Mouse (Mus musculus): ENCODE measurements at regions not wholly inside any gene's neighbourhood (a gene's known extent, or its start where the extent isn't known, plus 50 kb on each side); places are given as distances from the start of the nearest gene placed in this dataset.

DNA sequence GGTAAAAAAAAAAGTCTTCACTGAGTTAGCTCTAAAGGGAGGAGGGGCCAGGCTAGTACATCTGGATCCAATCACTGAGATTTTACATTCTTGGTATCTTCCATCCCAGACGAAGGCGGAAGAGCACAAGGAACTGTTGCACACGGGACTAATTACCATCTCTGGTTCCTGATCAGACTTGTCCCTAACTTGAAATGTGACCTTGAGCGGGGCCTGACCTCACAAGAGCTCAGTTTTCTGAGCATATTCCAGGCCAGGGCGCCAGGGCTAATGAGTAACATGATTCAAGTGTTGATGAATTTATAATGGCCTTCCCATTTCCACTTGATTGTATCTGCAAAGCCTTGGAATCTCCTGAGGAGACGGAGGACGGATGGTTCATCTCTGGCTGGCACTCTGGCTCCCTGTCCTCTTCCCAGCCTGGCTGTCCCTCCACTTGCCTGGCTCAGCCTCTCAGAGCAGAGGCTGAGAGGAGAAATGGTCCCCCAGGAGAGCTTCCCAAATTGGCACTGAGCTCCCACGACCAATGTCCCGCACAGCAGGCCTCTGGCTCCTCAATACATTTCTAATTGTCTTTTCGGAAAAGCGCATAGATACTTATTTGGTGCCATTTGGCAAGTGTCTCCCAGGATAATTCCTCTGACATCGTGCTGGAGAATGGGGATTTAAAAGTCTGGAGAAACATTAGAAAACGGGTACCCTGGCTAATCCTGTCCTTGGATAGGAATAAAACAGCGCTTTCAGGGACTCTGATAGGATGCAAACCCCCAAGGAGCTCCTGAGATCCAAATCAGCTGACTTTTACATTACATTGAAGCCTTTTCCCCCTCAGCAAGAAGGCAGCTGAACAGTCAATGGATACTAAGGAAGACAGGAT lies 58.1 kb upstream of the Tln2 start:
- no peak overlapping the region for H3K4me3 ChIP-seq
- TF ChIP-seq CEBPB (IDR thresholded peaks at IDR 0.05; ENCODE audit: insufficient read depth, poor library complexity, severe bottlenecking) (no peak), REST (IDR thresholded peaks at IDR 0.05; ENCODE audit: insufficient read depth, insufficient read length) (no peak), TCF12 (IDR thresholded peaks at IDR 0.05; ENCODE audit: insufficient read depth, poor library complexity, severe bottlenecking) (no peak), TCF3 (IDR thresholded peaks at IDR 0.05; ENCODE audit: insufficient read length, low read depth) (no peak)
- peaks cover 76% of the 10 kb centered on the region for H3K79me2 ChIP-seq (ENCODE audit: control insufficient read depth, insufficient read depth)
- no peak overlapping the region for H3K4me2 ChIP-seq (ENCODE audit: low read depth)
- H3K27me3 ChIP-seq (ENCODE audit: control insufficient read depth, insufficient read depth, insufficient read length) = no peaks in the 10 kb centered on the region
- H3ac ChIP-seq (ENCODE audit: control insufficient read depth, insufficient read length) = no peak overlapping the region
- H3K36me3 ChIP-seq (ENCODE audit: control insufficient read depth, insufficient read depth) = no peaks in the 10 kb centered on the region

GRCm38 (mm10) chr9:67620945-67621344 lies 61.4 kb upstream of the Tln2 start:
- H3K4me3 ChIP-seq = no peak overlapping the region
- H3K36me3 ChIP-seq (ENCODE audit: control insufficient read depth, insufficient read depth) = no peaks in the 10 kb centered on the region
- no peak overlapping the region for H3ac ChIP-seq (ENCODE audit: control insufficient read depth, insufficient read length)
- H3K4me2 ChIP-seq (ENCODE audit: low read depth) = no peak overlapping the region
- no peak for TF ChIP-seq POLR2A (IDR thresholded peaks at IDR 0.05; ENCODE audit: insufficient read length, low read depth)
- no peak for TF ChIP-seq TCF12 (IDR thresholded peaks at IDR 0.05; ENCODE audit: insufficient read depth, poor library complexity, severe bottlenecking)
- no peak for TF ChIP-seq TCF3 (IDR thresholded peaks at IDR 0.05; ENCODE audit: insufficient read length, low read depth)
- no peak for TF ChIP-seq POLR2AphosphoS2 (IDR thresholded peaks at IDR 0.05; ENCODE audit: insufficient read length, low read depth)
- no peak for TF ChIP-seq CEBPB (IDR thresholded peaks at IDR 0.05; ENCODE audit: insufficient read depth, poor library complexity, severe bottlenecking)
- H3K27me3 ChIP-seq (ENCODE audit: control insufficient read depth, insufficient read depth, insufficient read length) = no peaks in the 10 kb centered on the region
- H3K79me2 ChIP-seq (ENCODE audit: control insufficient read depth, insufficient read depth) = peaks cover 74% of the 10 kb centered on the region

DNA sequence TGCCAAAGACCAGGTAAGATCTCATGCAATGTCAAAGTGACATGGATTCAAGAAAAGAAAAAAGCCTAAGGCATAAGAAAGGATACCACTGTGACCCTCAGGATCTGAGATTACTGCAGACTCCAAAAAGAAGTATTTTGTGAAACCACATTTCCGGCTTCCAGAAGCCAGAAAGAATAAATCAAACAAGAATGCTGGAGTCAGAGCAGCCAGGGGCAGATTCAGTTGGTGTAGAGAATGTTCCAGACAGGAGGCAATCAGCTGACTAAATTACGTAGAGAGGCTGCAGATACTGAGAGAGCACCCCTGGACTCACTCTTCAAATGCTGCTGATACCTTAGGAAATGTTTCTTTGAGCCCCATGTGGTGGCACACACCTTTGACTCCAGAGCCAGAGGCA lies 67.7 kb upstream of the Tln2 start:
- TF ChIP-seq POLR2AphosphoS2 (IDR thresholded peaks at IDR 0.05; ENCODE audit: insufficient read length, low read depth) (no peak), MYOD1 (IDR thresholded peaks at IDR 0.05; ENCODE audit: control insufficient read depth in 1 of 3, insufficient read length in 2 of 3, low read depth in 2 of 3) (no peak), CEBPB (IDR thresholded peaks at IDR 0.05; ENCODE audit: insufficient read depth, poor library complexity, severe bottlenecking) (no peak), REST (IDR thresholded peaks at IDR 0.05; ENCODE audit: insufficient read depth, insufficient read length) (no peak), MAX (IDR thresholded peaks at IDR 0.05; ENCODE audit: low read depth) (no peak), SRF (IDR thresholded peaks at IDR 0.05; ENCODE audit: control insufficient read depth, insufficient read length, low read depth) (no peak), MYOG (IDR thresholded peaks at IDR 0.05; ENCODE audit: control insufficient read depth in 1 of 3, insufficient read depth in 1 of 3, insufficient read length in 2 of 3, low read depth in 2 of 3) (no peak), TCF3 (IDR thresholded peaks at IDR 0.05; ENCODE audit: insufficient read length, low read depth) (no peak), POLR2A (IDR thresholded peaks at IDR 0.05; ENCODE audit: insufficient read length, low read depth) (no peak), E2F4 (IDR thresholded peaks at IDR 0.05; ENCODE audit: insufficient read depth) (no peak), TCF12 (IDR thresholded peaks at IDR 0.05; ENCODE audit: insufficient read depth, poor library complexity, severe bottlenecking) (no peak), USF1 (IDR thresholded peaks at IDR 0.05; ENCODE audit: low read depth) (no peak)
- peaks cover 83% of the 10 kb centered on the region for H3K79me2 ChIP-seq (ENCODE audit: control insufficient read depth, insufficient read depth)
- H3K4me2 ChIP-seq (ENCODE audit: low read depth) = no peak overlapping the region
- no peaks in the 10 kb centered on the region for H3K36me3 ChIP-seq (ENCODE audit: control insufficient read depth, insufficient read depth)
- no peak overlapping the region for H3ac ChIP-seq (ENCODE audit: control insufficient read depth, insufficient read length)
- no peaks in the 10 kb centered on the region for H3K27me3 ChIP-seq (ENCODE audit: control insufficient read depth, insufficient read depth, insufficient read length)
- H3K4me3 ChIP-seq = no peak overlapping the region

- TF ChIP-seq POLR2AphosphoS2 (IDR thresholded peaks at IDR 0.05; ENCODE audit: insufficient read length, low read depth) (no peak), E2F4 (IDR thresholded peaks at IDR 0.05; ENCODE audit: insufficient read depth) (no peak), MYOD1 (IDR thresholded peaks at IDR 0.05; ENCODE audit: control insufficient read depth in 1 of 3, insufficient read length in 2 of 3, low read depth in 2 of 3) (no peak), USF1 (IDR thresholded peaks at IDR 0.05; ENCODE audit: low read depth) (no peak), REST (IDR thresholded peaks at IDR 0.05; ENCODE audit: insufficient read depth, insufficient read length) (no peak), POLR2A (IDR thresholded peaks at IDR 0.05; ENCODE audit: insufficient read length, low read depth) (no peak), MAX (IDR thresholded peaks at IDR 0.05; ENCODE audit: low read depth) (no peak), CEBPB (IDR thresholded peaks at IDR 0.05; ENCODE audit: insufficient read depth, poor library complexity, severe bottlenecking) (no peak), SRF (IDR thresholded peaks at IDR 0.05; ENCODE audit: control insufficient read depth, insufficient read length, low read depth) (no peak), MYOG (IDR thresholded peaks at IDR 0.05; ENCODE audit: control insufficient read depth in 1 of 3, insufficient read depth in 1 of 3, insufficient read length in 2 of 3, low read depth in 2 of 3) (no peak), TCF12 (IDR thresholded peaks at IDR 0.05; ENCODE audit: insufficient read depth, poor library complexity, severe bottlenecking) (no peak), TCF3 (IDR thresholded peaks at IDR 0.05; ENCODE audit: insufficient read length, low read depth) (no peak)
- no peak overlapping the region for H3K4me3 ChIP-seq
- no peaks in the 10 kb centered on the region for H3K36me3 ChIP-seq (ENCODE audit: control insufficient read depth, insufficient read depth)
- no peak overlapping the region for H3K4me2 ChIP-seq (ENCODE audit: low read depth)
- H3K79me2 ChIP-seq (ENCODE audit: control insufficient read depth, insufficient read depth) = peaks cover 76% of the 10 kb centered on the region
- no peaks in the 10 kb centered on the region for H3K27me3 ChIP-seq (ENCODE audit: control insufficient read depth, insufficient read depth, insufficient read length)
- H3ac ChIP-seq (ENCODE audit: control insufficient read depth, insufficient read length) = no peak overlapping the region
These were observed 70.1 kb upstream of the Tln2 start for GRCm38 (mm10) chr9:67629624-67630023.

DNA sequence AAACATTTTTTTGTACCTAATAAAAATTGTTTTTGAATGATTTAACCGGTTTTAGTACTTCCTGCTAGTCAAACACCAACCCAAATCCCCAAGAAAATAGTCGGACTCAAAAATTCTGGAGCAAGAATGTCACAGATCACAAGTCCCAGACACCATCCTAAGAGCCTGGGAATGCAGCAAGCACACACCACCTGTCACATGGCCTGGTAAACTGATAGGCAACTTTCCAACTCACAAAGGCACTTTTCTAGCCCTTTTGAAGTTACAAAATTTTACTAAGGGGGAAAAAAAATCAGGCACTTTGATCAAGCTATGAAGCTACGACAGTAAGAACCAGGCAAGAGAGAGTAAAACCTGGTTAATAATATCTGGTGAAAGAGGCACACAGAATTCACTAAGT lies 70.7 kb upstream of the Tln2 start:
- peak overlapping the region; percentile 30 for H3K4me2 ChIP-seq (ENCODE audit: low read depth)
- no peak overlapping the region for H3K4me3 ChIP-seq
- H3K36me3 ChIP-seq (ENCODE audit: control insufficient read depth, insufficient read depth) = no peaks in the 10 kb centered on the region
- peaks cover 70% of the 10 kb centered on the region for H3K79me2 ChIP-seq (ENCODE audit: control insufficient read depth, insufficient read depth)
- TF ChIP-seq POLR2AphosphoS2 (IDR thresholded peaks at IDR 0.05; ENCODE audit: insufficient read length, low read depth) (no peak), USF1 (IDR thresholded peaks at IDR 0.05; ENCODE audit: low read depth) (no peak), SRF (IDR thresholded peaks at IDR 0.05; ENCODE audit: control insufficient read depth, insufficient read length, low read depth) (no peak), REST (IDR thresholded peaks at IDR 0.05; ENCODE audit: insufficient read depth, insufficient read length) (no peak), TCF12 (IDR thresholded peaks at IDR 0.05; ENCODE audit: insufficient read depth, poor library complexity, severe bottlenecking) (no peak), MYOD1 (IDR thresholded peaks at IDR 0.05; ENCODE audit: control insufficient read depth in 1 of 3, insufficient read length in 2 of 3, low read depth in 2 of 3) (peak in 2 of 3 experiments; percentile 27 to 28)
- H3K27me3 ChIP-seq (ENCODE audit: control insufficient read depth, insufficient read depth, insufficient read length) = no peaks in the 10 kb centered on the region
- no peak overlapping the region for H3ac ChIP-seq (ENCODE audit: control insufficient read depth, insufficient read length)
